Mouse (Mus musculus): ENCODE measurements around the gene Actrt1. TPM values are rescaled to one million over a fixed set of nuclear protein-coding genes. Genes with fewer than 3 reads are reported as not detected.

Actrt1 gene
- polyA plus RNA-seq (2015; fragmentation: Nextera tagmentation; extraction: Ambion mirVana), result not detected in 2 replicates

GRCm38 (mm10) chrX:46328707-46329106, at the start of gene Actrt1:
Gene Actrt1 (plus strand): TSS chrX:46329007.
- Histone ChIP-seq H3K4me1 (no peaks in the 10 kb centered on the region), H3K4me3 (no peak within 1 kb of the TSS), H3K9ac (no peak within 1 kb of the TSS), H3K9me3 (no peaks in the 10 kb centered on the region), H3K27me3 (no peaks in the 10 kb centered on the region), H3K27ac (no peak within 1 kb of the TSS), H3K36me3 (no peaks in the 10 kb centered on the region), H3K4me2 (no peak within 1 kb of the TSS)
- no peak for ATAC-seq (ENCODE audit: insufficient number of reproducible peaks, insufficient read depth, low FRiP score, low TSS enrichment, low read depth)

- H3K4me1 ChIP-seq, result no peaks in the 10 kb centered on the region
- no peak for ATAC-seq (ENCODE audit: insufficient number of reproducible peaks, insufficient read depth, low FRiP score, low TSS enrichment, low read depth)
- no peak overlapping the region for H3K4me2 ChIP-seq
- H3K36me3 ChIP-seq, result no peaks in the 10 kb centered on the region
- H3K9me3 ChIP-seq, result no peaks in the 10 kb centered on the region
- no peaks in the 10 kb centered on the region for H3K27me3 ChIP-seq
- H3K4me3 ChIP-seq, result no peak overlapping the region
- H3K27ac ChIP-seq, result no peak overlapping the region
- H3K9ac ChIP-seq, result no peak overlapping the region
- 58% methylated on average over 1 of the region's 1 CpGs for WGBS
Measured at GRCm38 (mm10) chrX:46331463-46332115, 2.8 kb downstream of the Actrt1 start.
